Mouse (Mus musculus): ENCODE measurements around the gene Afap1.

Gene Afap1

DNA sequence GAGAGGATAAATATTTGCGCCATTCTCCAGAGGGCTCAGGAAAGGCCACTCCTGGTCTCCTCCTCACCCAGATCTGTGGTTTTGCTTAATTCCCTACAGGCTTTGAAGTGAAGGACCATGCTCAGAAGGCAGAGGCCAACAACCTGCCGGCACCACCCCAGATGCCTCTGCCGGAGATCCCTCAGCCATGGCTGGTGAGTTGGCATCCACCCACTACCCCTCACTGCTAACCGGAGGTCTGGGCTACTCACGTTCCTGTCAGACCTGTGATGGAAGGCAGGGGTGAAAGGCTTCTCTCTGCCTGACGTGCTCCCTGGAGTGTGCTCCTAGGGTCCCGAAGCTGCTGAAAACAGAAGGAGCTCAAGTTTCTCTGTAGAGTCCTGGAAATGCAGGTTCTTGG lies 42.8 kb downstream of the Afap1 start:
- no peak for DNase-seq (ENCODE audit: low spot score)

- no peak for DNase-seq (ENCODE audit: low spot score)
Measured at GRCm38 (mm10) chr5:35938249-35939223, 45.4 kb downstream of the Afap1 start.

DNA sequence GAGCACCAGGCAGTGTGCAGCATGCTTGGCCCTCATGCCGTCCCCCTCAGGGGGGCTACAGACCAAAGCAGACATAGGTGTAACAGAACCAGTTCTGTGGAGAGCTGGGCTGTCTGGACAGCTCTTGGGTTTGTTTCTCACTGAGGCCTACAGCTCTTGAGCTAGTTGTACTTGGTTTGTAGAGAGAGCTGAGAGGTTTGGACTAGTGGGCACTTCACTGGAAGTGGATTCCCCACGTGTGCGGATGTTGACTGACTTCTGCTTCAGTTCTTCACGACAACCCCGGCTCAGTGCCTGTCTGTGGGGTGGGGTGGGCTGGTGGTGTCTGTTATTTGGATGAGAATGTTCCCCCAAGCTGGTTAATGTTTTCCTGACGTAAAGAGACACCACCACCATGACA lies 46.8 kb downstream of the Afap1 start:
- no peak for DNase-seq (ENCODE audit: low spot score)

GRCm38 (mm10) chr5:35943541-35943940 lies 50.4 kb downstream of the Afap1 start:
- no peak for DNase-seq (ENCODE audit: low spot score)

DNA sequence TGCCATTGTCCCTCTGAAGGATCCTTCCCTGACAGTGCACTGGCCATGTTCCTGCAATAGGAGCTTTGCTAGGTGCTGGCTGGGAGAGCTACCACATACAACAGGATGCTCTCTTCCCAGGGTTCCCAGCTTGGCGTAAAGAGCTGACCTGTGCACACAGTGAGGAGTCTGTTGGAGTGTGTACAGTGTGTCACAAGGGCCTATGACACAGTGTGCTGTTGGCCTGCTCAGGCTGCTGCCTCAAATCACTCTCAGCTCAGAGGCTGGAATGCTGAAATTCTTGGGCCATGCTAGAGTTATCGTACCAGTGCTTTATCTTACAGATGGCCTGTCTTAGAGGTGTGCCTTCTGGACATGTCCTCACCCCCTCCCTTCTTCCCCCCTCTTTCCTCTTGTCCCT lies 53.7 kb downstream of the Afap1 start:
- no peak for DNase-seq (ENCODE audit: low spot score)

GRCm38 (mm10) chr5:35947427-35947826 lies 54.3 kb downstream of the Afap1 start:
- no peak for DNase-seq (ENCODE audit: low spot score)

- no peak for DNase-seq (ENCODE audit: low spot score)
Measured at GRCm38 (mm10) chr5:35948225-35948975, 55.3 kb downstream of the Afap1 start.

GRCm38 (mm10) chr5:35949061-35949460 lies 55.9 kb downstream of the Afap1 start:
- no peak for DNase-seq (ENCODE audit: low spot score)

GRCm38 (mm10) chr5:35950504-35950903 lies 57.4 kb downstream of the Afap1 start:
- DNase-seq (ENCODE audit: low spot score) = no peak

- no peak for DNase-seq (ENCODE audit: low spot score)
Measured at GRCm38 (mm10) chr5:35954055-35954718, 61.1 kb downstream of the Afap1 start.

GRCm38 (mm10) chr5:35956268-35956667 lies 63.1 kb downstream of the Afap1 start:
- no peak for DNase-seq (ENCODE audit: low spot score)

DNA sequence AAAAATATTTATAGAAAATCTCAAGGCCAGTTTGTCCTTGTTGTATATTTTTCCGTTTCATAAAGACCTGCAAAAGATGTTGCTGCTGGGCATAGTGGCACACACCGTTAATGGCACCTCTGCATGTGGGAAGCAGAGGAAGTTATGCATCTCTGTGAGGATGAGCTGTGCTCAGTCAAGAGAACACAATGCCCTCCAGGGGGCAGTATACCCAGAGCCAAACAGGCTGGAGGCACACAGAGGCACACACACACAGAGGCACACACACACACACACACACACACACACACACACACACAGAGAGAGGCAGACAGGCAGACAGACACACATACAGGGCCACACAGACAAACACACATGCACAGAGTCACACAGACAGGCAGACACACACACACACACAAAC lies 65.6 kb downstream of the Afap1 start:
- no peak for DNase-seq (ENCODE audit: low spot score)

DNA sequence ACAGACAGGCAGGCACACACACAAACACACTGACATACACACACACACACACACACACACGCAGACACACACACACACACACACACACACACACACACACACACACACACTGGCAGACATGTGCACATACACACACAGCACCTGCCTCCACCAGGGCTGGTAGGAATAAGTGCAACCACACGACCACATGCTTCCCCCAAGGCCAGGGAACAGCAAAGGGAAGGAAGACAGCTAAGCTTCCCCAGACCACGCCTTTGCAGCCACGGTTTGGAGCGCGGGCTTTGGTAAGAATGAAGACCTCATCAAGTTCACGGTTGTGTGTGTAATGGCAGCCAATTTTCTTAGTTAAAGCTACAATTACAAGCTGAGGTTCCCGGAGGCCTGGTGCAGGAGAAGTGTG lies 67.0 kb downstream of the Afap1 start:
- no peak for DNase-seq (ENCODE audit: low spot score)

GRCm38 (mm10) chr5:35961271-35961670 lies 68.2 kb downstream of the Afap1 start:
- no peak for DNase-seq (ENCODE audit: low spot score)

DNA sequence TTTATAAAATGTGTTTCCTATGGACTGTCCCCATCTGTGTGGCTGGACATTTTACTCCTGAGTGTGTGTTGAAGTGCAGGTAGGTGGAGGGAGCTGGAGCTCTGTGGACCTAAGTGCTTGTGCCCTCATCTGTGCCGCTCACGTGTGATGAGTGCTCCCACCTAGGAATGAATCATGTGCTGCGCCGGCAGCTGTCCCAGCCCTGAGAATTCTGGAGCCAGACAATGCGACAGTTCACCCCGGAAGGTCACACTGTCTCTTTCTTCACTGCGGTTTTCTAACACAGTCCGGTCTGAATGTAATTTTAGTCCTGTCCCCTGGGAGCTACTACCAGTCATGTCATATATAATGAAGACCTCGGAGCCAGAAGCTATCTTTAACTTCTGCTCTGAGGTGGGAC lies 70.5 kb downstream of the Afap1 start:
- DNase-seq (ENCODE audit: low spot score) = no peak

DNA sequence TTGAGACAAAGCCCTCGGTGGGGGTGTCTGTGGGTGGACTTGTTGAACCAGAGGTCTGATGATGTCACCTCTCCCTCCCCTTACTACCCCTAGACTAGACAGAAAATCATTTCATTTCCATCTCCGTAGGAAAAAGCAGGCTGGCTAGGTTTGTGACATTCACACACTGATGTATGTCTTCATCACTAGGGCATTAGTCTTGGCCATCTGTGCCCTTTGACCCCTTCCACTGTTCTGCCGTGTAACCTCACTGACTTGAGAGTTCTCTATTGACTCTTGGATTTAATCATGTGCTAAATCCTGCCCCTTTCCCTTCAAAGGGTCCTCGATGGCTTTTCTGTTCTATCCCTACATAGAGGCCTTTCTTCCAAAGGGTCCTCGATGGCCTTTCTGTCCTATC lies 71.9 kb downstream of the Afap1 start:
- no peak for DNase-seq (ENCODE audit: low spot score)

DNA sequence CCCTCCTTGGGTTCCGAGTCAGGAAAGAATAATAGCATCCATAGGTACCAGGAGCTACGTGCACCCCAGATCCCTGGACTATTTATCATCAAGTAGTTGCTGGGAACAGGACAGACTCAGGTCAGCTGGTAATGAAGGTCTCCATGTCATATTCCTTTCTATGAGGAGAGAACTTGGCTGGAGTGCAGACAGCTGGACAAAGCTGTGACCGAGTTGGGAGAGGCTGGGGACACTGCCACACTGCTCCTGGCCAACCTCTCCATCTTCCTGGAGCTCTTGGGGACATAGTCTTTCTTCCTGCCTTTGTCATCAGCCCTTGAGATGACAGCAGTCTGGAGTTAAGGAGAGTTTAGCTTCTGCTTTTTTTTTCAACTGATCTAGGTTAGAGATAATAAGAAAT lies 76.7 kb downstream of the Afap1 start:
- DNase-seq (ENCODE audit: low spot score) = no peak

DNA sequence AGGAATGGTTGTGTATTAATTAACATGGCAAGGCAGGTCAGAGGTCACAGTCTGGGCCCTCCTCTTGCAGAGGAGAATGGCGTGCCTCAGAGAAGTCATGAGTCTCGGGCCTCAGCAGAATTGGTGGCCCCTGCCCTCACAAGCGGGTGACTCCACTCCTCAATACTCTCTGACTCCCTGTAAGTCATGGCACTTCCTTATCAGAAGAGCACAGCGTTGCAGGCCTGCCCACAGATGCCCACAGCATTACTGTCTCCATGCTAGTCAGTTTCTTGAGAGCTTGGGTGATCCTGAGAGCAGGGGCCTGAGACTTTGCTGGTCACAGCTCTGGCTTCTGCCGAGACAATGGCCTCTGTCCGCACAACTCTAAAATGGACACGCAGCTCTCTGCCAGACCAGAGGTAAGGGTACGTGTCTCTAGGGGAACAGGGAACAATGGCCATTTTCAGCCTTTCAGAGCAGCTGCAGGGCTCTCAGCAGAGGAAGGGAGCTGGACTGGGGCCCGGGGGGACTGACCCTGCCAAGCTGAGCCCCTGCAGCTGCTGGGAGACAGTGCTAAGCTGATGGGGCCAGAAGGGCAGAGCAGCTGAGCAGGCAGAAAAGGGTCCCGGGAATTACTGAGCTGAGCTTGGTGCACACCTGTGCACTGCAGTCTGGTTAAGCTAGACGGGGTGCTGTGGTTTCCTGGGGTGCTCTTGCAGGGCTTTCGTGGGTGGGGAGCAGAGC lies 77.4 kb downstream of the Afap1 start:
- no peak for DNase-seq (ENCODE audit: low spot score)

- DNase-seq (ENCODE audit: low spot score) = peak; percentile 17
Measured at GRCm38 (mm10) chr5:35971841-35972578, 78.9 kb downstream of the Afap1 start.

DNA sequence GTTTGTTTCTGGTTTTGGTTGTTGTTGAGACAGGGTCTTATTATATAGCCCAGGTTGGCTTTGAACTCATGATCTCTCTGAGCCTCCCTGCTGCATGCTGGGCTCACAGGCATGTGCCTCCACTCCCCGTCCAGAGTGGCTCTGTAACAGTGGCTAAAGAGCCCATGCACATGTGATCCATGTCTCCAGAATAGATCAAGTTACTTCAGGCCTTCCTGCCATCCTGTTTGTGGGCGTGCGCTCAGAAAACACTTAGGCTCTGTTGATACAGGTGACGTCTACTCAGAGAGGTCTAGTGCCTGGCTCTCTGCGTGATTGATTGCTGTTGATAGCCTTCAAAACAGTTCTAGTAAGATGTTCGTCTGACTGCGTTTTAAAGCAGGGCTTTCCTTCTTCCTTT lies 79.6 kb downstream of the Afap1 start:
- DNase-seq (ENCODE audit: low spot score) = no peak

DNA sequence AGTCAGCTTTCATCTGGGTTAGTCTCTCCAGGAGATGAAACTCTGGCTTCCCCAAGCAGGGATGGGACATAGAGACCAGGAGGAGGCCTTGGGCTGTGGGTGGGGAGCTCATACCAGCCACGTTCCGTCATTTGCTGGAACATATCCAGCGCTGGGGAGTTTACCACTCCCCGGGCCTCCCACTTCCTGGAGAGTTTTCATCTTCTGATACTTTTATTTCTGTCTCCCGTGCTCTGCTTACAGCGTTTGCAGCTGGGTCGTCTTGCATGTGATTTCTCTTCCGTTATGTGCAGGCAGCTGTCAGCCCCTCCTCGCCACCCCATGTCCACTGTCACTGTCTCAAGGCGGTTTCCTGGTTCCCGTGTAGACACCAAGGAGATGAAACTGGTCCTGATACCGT lies 80.7 kb downstream of the Afap1 start:
- DNase-seq (ENCODE audit: low spot score) = no peak
